Mouse (Mus musculus) CD4-positive, CD25-positive, alpha-beta regulatory T cell, adult 9 weeks (primary cell): ENCODE measurements around the gene Rpl9-ps1. TPM values are rescaled to one million over a fixed set of nuclear protein-coding genes. Genes with fewer than 3 reads are reported as not detected.

ENCODE experiments used
- polyA plus RNA-seq: library from polyadenylated mRNA; unstranded; fragments of 100-300 nt; shearing (Covaris generic); gene quantifications from one replicate; pipeline ENCODE4 v1.2.1, GENCODE M21; 2017

The Rpl9-ps1 gene
- 0.60 TPM for polyA plus RNA-seq

GRCm38 (mm10) chr11:83645521-83645920 is at the start of gene Rpl9-ps1:
Gene Rpl9-ps1 (minus strand): TSS chr11:83645621.

GRCm38 (mm10) chr11:83662204-83662603 is 16.8 kb upstream of the Rpl9-ps1 start, which contains the start of gene Ccl4:
Gene Ccl4 (plus strand): TSS chr11:83662584.

GRCm38 (mm10) chr11:83649305-83649841 is 4.0 kb upstream of the Rpl9-ps1 start, which contains the start of gene Ccl3:
Gene Ccl3 (minus strand): TSS chr11:83649355.

Other genes with a start within 250 kb of the Rpl9-ps1 start
- not detected for gene Rasl10b, start 236.5 kb downstream of the Rpl9-ps1 start, polyA plus RNA-seq
- gene Gas2l2, start 216.2 kb downstream of the Rpl9-ps1 start, polyA plus RNA-seq = not detected
- 1.5 TPM for gene 1700020L24Rik, start 207.9 kb downstream of the Rpl9-ps1 start, polyA plus RNA-seq
- gene Mmp28, start 182.6 kb downstream of the Rpl9-ps1 start, polyA plus RNA-seq = not detected
- 22.7 TPM for gene Taf15, start 172.5 kb downstream of the Rpl9-ps1 start, polyA plus RNA-seq
- gene Heatr9, start 123.4 kb downstream of the Rpl9-ps1 start, polyA plus RNA-seq = not detected
- gene Ccl5, start 115.1 kb downstream of the Rpl9-ps1 start, polyA plus RNA-seq = 101 TPM
- gene Ccl9, start 67.0 kb downstream of the Rpl9-ps1 start, polyA plus RNA-seq = not detected
- 0.61 TPM for gene Ccl6, start 52.5 kb downstream of the Rpl9-ps1 start, polyA plus RNA-seq
- 0.37 TPM for gene Ccl3, start 3.7 kb upstream of the Rpl9-ps1 start, polyA plus RNA-seq
- gene Ccl4, start 17.0 kb upstream of the Rpl9-ps1 start, polyA plus RNA-seq = 2.7 TPM
- gene Wfdc17, start 58.4 kb upstream of the Rpl9-ps1 start, polyA plus RNA-seq = not detected
- gene Wfdc18, start 63.4 kb upstream of the Rpl9-ps1 start, polyA plus RNA-seq = not detected
- not detected for gene Wfdc21, start 101.3 kb upstream of the Rpl9-ps1 start, polyA plus RNA-seq
- gene Heatr6, start 108.1 kb upstream of the Rpl9-ps1 start, polyA plus RNA-seq = 41.2 TPM
- 0.12 TPM for gene Hnf1b, start 204.4 kb upstream of the Rpl9-ps1 start, polyA plus RNA-seq